Mouse (Mus musculus) olfactory bulb, adult 2 months (tissue): Measurements from ENCODE around the gene Sh3gl2. TPM values are rescaled to one million over a fixed set of nuclear protein-coding genes. Genes with fewer than 3 reads are reported as not detected.
A peak's percentile ranks its signal among the peaks of the same experiment; 100 is the strongest.

Experiments used
- H3K27ac ChIP-seq: fragments of 200-500 bp; 2 replicates; pipeline ENCODE4 v1.5.1; 2012; ENCODE audit warnings: low read depth, low read length; ENCODE audit not compliant: insufficient read depth
- H3K4me1 ChIP-seq: fragments of 200-500 bp; 2 replicates; pipeline ENCODE4 v1.6.1; 2012; ENCODE audit warnings: low read length; ENCODE audit not compliant: control insufficient read depth, insufficient read depth
- H3K4me3 ChIP-seq: fragments of 200-500 bp; 2 replicates; pipeline ENCODE4 v1.5.1; 2012; ENCODE audit warnings: mild to moderate bottlenecking, low read depth, low read length, moderate library complexity; ENCODE audit not compliant: insufficient read depth
- CTCF ChIP-seq: fragments of 200-500 bp; IDR thresholded peaks from 2 replicates; pipeline ENCODE4 v1.5.1; 2012; ENCODE audit warnings: low read depth, mild to moderate bottlenecking, low read length, moderate library complexity; ENCODE audit not compliant: insufficient read depth
- POLR2A ChIP-seq: fragments of 200-500 bp; IDR thresholded peaks from 2 replicates; pipeline ENCODE4 v1.6.1; 2012; ENCODE audit warnings: mild to moderate bottlenecking, low read depth, low read length, moderate library complexity; ENCODE audit not compliant: insufficient read depth
- WGBS: fragments of 180-500 bp; shearing (Covaris S2); methylation state at CpG from one replicate; pipeline ENCODE4 v1.1.7; 2018; 5-methylcytosine and 5-hydroxymethylcytosine counted together
- polyA plus RNA-seq: library from polyadenylated mRNA; stranded (reverse); fragments of >200 nt; gene quantifications from 2 replicates; pipeline ENCODE4 v1.2.4, GENCODE M21; 2012; ENCODE audit warnings: low replicate concordance; ENCODE audit not compliant: missing spikeins, insufficient read depth, insufficient read length

The Sh3gl2 gene
- 339 and 468 TPM in 2 replicates for polyA plus RNA-seq

- TF ChIP-seq CTCF (no peak), POLR2A (peak; percentile 83)
- Histone ChIP-seq H3K27ac (peak within 1 kb of the TSS; percentile 88), H3K4me3 (peak within 1 kb of the TSS; percentile 86), H3K4me1 (peaks cover 7% of the 10 kb centered on the region)
- 1% methylated on average over 48 of the region's 48 CpGs for WGBS
Observed at GRCm38 (mm10) chr4:85205071-85205635, at the start of gene Sh3gl2. Sh3gl2 (plus strand) TSS chr4:85205126.

- Histone ChIP-seq H3K27ac (no peak overlapping the region), H3K4me3 (no peak overlapping the region), H3K4me1 (peaks cover 11% of the 10 kb centered on the region)
- TF ChIP-seq CTCF (no peak), POLR2A (no peak)
- 62% methylated on average over 4 of the region's 4 CpGs for WGBS
Observed at GRCm38 (mm10) chr4:85161156-85161555, 43.8 kb upstream of the Sh3gl2 start.

GRCm38 (mm10) chr4:85162468-85163312 is 42.2 kb upstream of the Sh3gl2 start:
- H3K4me3 ChIP-seq = no peak overlapping the region
- no peak overlapping the region for H3K27ac ChIP-seq
- H3K4me1 ChIP-seq = peaks cover 11% of the 10 kb centered on the region
- peak; percentile 46; the same call in 1 of the 2 replicates for TF ChIP-seq CTCF
- no peak for TF ChIP-seq POLR2A
- 20% methylated on average over 27 of the region's 27 CpGs for WGBS

GRCm38 (mm10) chr4:85163313-85163615 is 41.7 kb upstream of the Sh3gl2 start:
- H3K27ac ChIP-seq = no peak overlapping the region
- H3K4me1 ChIP-seq = peaks cover 11% of the 10 kb centered on the region
- no peak overlapping the region for H3K4me3 ChIP-seq
- TF ChIP-seq POLR2A (no peak), CTCF (no peak)
- WGBS = 89% methylated on average over 2 of the region's 2 CpGs

GRCm38 (mm10) chr4:85168001-85168400 is 36.9 kb upstream of the Sh3gl2 start:
- Histone ChIP-seq H3K4me3 (no peak overlapping the region), H3K4me1 (peaks cover 3% of the 10 kb centered on the region; the same call in 1 of the 2 replicates), H3K27ac (no peak overlapping the region)
- 95% methylated on average over 12 of the region's 12 CpGs for WGBS
- TF ChIP-seq POLR2A (no peak), CTCF (no peak)

- no peaks in the 10 kb centered on the region for H3K4me1 ChIP-seq
- 91% methylated on average over 4 of the region's 4 CpGs for WGBS
- TF ChIP-seq POLR2A (no peak), CTCF (no peak)
- no peak overlapping the region for H3K4me3 ChIP-seq
- no peak overlapping the region for H3K27ac ChIP-seq
Observed at GRCm38 (mm10) chr4:85175466-85175865, 29.5 kb upstream of the Sh3gl2 start.

- Histone ChIP-seq H3K27ac (no peak overlapping the region), H3K4me1 (no peaks in the 10 kb centered on the region), H3K4me3 (no peak overlapping the region)
- TF ChIP-seq CTCF = no peak
- no peak for TF ChIP-seq POLR2A
- WGBS = 91% methylated on average over 9 of the region's 9 CpGs
Observed at GRCm38 (mm10) chr4:85178394-85179051, 26.4 kb upstream of the Sh3gl2 start.

- Histone ChIP-seq H3K4me1 (no peaks in the 10 kb centered on the region), H3K27ac (no peak overlapping the region), H3K4me3 (no peak overlapping the region)
- TF ChIP-seq CTCF (peak; percentile 22), POLR2A (no peak)
- 66% methylated on average over 4 of the region's 4 CpGs for WGBS
Observed at GRCm38 (mm10) chr4:85186011-85186410, 18.9 kb upstream of the Sh3gl2 start.

- 28% methylated on average over 4 of the region's 4 CpGs for WGBS
- Histone ChIP-seq H3K4me1 (no peaks in the 10 kb centered on the region), H3K4me3 (no peak overlapping the region), H3K27ac (no peak overlapping the region)
- no peak for TF ChIP-seq CTCF
- no peak for TF ChIP-seq POLR2A
Observed at GRCm38 (mm10) chr4:85196201-85196600, 8.7 kb upstream of the Sh3gl2 start.
